9 mouse cellular contexts compared by ENCODE assay signal in genomic region chr15:88840126-88840525, GRCm38 (mm10). TPM values are rescaled to one million over a fixed set of nuclear protein-coding genes. Genes with fewer than 3 reads are reported as not detected.
A peak's percentile ranks its signal among the peaks of the same experiment; 100 is the strongest.
DNase-seq lines count a peak whose midpoint lies in the region; ATAC-seq lines count a peak whose summit lies in the region.
"Had no signal": no experiment of that assay in that cellular context is flagged by ENCODE, and none has a peak within 500 bp of the region (broad histone marks: within the 10 kb centered on the region; RNA-seq: fewer than 3 reads in every experiment).

No protein-coding gene starts in this region.

- H3K4me1 ChIP-seq in heart, embryonic 15.5 days (replicated peaks), result peaks cover 62% of the 10 kb centered on the region
- peaks cover 31% of the 10 kb centered on the region for H3K4me1 ChIP-seq in neural tube, embryonic 15.5 days

- peak overlapping the region; percentile 92 for H3K27ac ChIP-seq in heart, embryonic 15.5 days
- 0 out of 2 replicates have a peak overlapping the region, but pooled peaks have one; percentile 18 for H3K27ac ChIP-seq in neural tube, embryonic 15.5 days (replicated peaks)

- no peak for DNase-seq in frontal cortex, postnatal 14 days (ENCODE audit: low spot score in 2 of 2)
- DNase-seq in cerebellum, adult 9-11 months, result peak; percentile 74
- peak; percentile 81 for DNase-seq in kidney, postnatal 14 days
- DNase-seq in spleen, adult 12 weeks (ENCODE audit: low spot score), result no peak
- DNase-seq in ovary, postnatal 36 days (ENCODE audit: low spot score), result no peak

- 46% methylated on average over 10 of the region's 10 CpGs for WGBS in heart, embryonic 15.5 days
- WGBS in neural tube, embryonic 15.5 days, result 64% methylated on average over 10 of the region's 10 CpGs

- H3K4me3 ChIP-seq in heart, embryonic 15.5 days, result no peak overlapping the region
- no peak overlapping the region for H3K4me3 ChIP-seq in neural tube, embryonic 15.5 days (replicated peaks)
- H3K4me3 ChIP-seq: erythroblast, embryonic 14.5 days had no signal

- H3K9me3 ChIP-seq in heart, embryonic 15.5 days (replicated peaks), result no peaks in the 10 kb centered on the region
- no peaks in the 10 kb centered on the region for H3K9me3 ChIP-seq in neural tube, embryonic 15.5 days (replicated peaks)

- ATAC-seq in frontal cortex, adult (ENCODE audit: low TSS enrichment), result peak; percentile 26; the same call in 1 of the 2 replicates
- ATAC-seq in heart, embryonic 15.5 days (replicated peaks; ENCODE audit: insufficient number of reproducible peaks, insufficient read depth, low FRiP score, low read depth), result no peak
- no peak for ATAC-seq in neural tube, embryonic 15.5 days (ENCODE audit: low FRiP score)

- H3K36me3 ChIP-seq in heart, embryonic 15.5 days, result no peaks in the 10 kb centered on the region
- H3K36me3 ChIP-seq in neural tube, embryonic 15.5 days, result no peaks in the 10 kb centered on the region

- H3K9ac ChIP-seq in heart, embryonic 15.5 days, result 0 out of 2 replicates have a peak overlapping the region, but pooled peaks have one; percentile 21
- no peak overlapping the region for H3K9ac ChIP-seq in neural tube, embryonic 15.5 days (replicated peaks)

- H3K4me2 ChIP-seq in heart, embryonic 15.5 days, result peak overlapping the region; percentile 39; the same call in 1 of the 2 replicates
- no peak overlapping the region for H3K4me2 ChIP-seq in neural tube, embryonic 15.5 days

- H3K27me3 ChIP-seq in heart, embryonic 15.5 days, result no peaks in the 10 kb centered on the region
- H3K27me3 ChIP-seq in neural tube, embryonic 15.5 days (replicated peaks), result no peaks in the 10 kb centered on the region

RNA-seq across cellular contexts. Expression of gene Creld2, which starts 20.7 kb away (rescaled TPM):
- polyA plus RNA-seq in heart, embryonic 15.5 days (2015; fragmentation: Nextera tagmentation; extraction: Ambion mirVana), result 47.5 and 62.1 TPM in 2 replicates
- polyA plus RNA-seq in neural tube, embryonic 15.5 days (2015; fragmentation: Nextera tagmentation; extraction: Ambion mirVana), result 63.8 and 71.3 TPM in 2 replicates

RNA-seq across cellular contexts. Expression of gene Alg12, which starts 21.0 kb away (rescaled TPM):
- polyA plus RNA-seq in heart, embryonic 15.5 days (2015; fragmentation: Nextera tagmentation; extraction: Ambion mirVana), result 8.6 and 11.2 TPM in 2 replicates
- 8.3 and 9.4 TPM in 2 replicates for polyA plus RNA-seq in neural tube, embryonic 15.5 days (2015; fragmentation: Nextera tagmentation; extraction: Ambion mirVana)

RNA-seq across cellular contexts. Expression of gene Pim3, which starts 21.9 kb away (rescaled TPM):
- polyA plus RNA-seq in heart, embryonic 15.5 days (2015; fragmentation: Nextera tagmentation; extraction: Ambion mirVana), result 61.4 and 71.9 TPM in 2 replicates
- 66.8 and 78.7 TPM in 2 replicates for polyA plus RNA-seq in neural tube, embryonic 15.5 days (2015; fragmentation: Nextera tagmentation; extraction: Ambion mirVana)

Comparison
In these comparisons a context has a peak if more than half of its experiments do, and no peak if none do; other contexts are left out.
1. DNase-seq: peak in cerebellum, adult 9-11 months (single experiment) and kidney, postnatal 14 days (single experiment); none in frontal cortex, postnatal 14 days (0 of 2), spleen, adult 12 weeks (single experiment) and ovary, postnatal 36 days (single experiment).